Mouse (Mus musculus): Measurements from ENCODE around the gene Ces2h.
"Not testable (repeated sequence)": the region's sequence is repeated elsewhere in the genome, so short reads cannot be mapped to it uniquely, and the experiment has no call there.

Gene Ces2h

GRCm38 (mm10) chr8:105000586-105000985 is at the start of gene Ces2h:
Gene Ces2h (plus strand): TSS chr8:105000853.
- no peak for DNase-seq (ENCODE audit: extremely low read depth, low read depth)

- peak; percentile 90 for DNase-seq (ENCODE audit: extremely low read depth, low read depth)
These were observed 39.1 kb upstream of the Ces2h start, which contains the start of gene Ces2g for GRCm38 (mm10) chr8:104961537-104961961. Gene Ces2g (plus strand): TSS chr8:104961718.

GRCm38 (mm10) chr8:104962229-104962901 is 38.3 kb upstream of the Ces2h start:
- DNase-seq (ENCODE audit: extremely low read depth, low read depth): peak; percentile 75

GRCm38 (mm10) chr8:104963375-104963894 is 37.2 kb upstream of the Ces2h start:
- no peak for DNase-seq (ENCODE audit: extremely low read depth, low read depth)

- no peak for DNase-seq (ENCODE audit: extremely low read depth, low read depth)
These were observed 16.5 kb upstream of the Ces2h start for GRCm38 (mm10) chr8:104984126-104984525.

- DNase-seq (ENCODE audit: extremely low read depth, low read depth): no peak
These were observed 15.7 kb upstream of the Ces2h start for GRCm38 (mm10) chr8:104984942-104985341.

- no peak for DNase-seq (ENCODE audit: extremely low read depth, low read depth)
These were observed 2.5 kb upstream of the Ces2h start for GRCm38 (mm10) chr8:104998191-104998590.

- no peak for DNase-seq (ENCODE audit: extremely low read depth, low read depth)
These were observed 1.5 kb upstream of the Ces2h start for GRCm38 (mm10) chr8:104999183-104999582.

GRCm38 (mm10) chr8:105010000-105010399 is 9.3 kb downstream of the Ces2h start:
- no peak for DNase-seq (ENCODE audit: extremely low read depth, low read depth)

- DNase-seq (ENCODE audit: extremely low read depth, low read depth): peak; percentile 10
These were observed 10.5 kb downstream of the Ces2h start for GRCm38 (mm10) chr8:105011136-105011535.

GRCm38 (mm10) chr8:105014391-105014790 is 13.7 kb downstream of the Ces2h start:
- DNase-seq (ENCODE audit: extremely low read depth, low read depth): no peak

GRCm38 (mm10) chr8:105021954-105022353 is 21.3 kb downstream of the Ces2h start:
- no peak for DNase-seq (ENCODE audit: extremely low read depth, low read depth)

- no peak for DNase-seq (ENCODE audit: extremely low read depth, low read depth)
These were observed 22.4 kb downstream of the Ces2h start for GRCm38 (mm10) chr8:105023087-105023486.

GRCm38 (mm10) chr8:105025050-105025449 is 24.4 kb downstream of the Ces2h start:
- peak; percentile 66 for DNase-seq (ENCODE audit: extremely low read depth, low read depth)

GRCm38 (mm10) chr8:105043510-105043909 is 42.9 kb downstream of the Ces2h start:
- DNase-seq (ENCODE audit: extremely low read depth, low read depth): no peak

GRCm38 (mm10) chr8:105045824-105046401 is 45.3 kb downstream of the Ces2h start:
- no peak for DNase-seq (ENCODE audit: extremely low read depth, low read depth)

GRCm38 (mm10) chr8:105048371-105048854 is 47.8 kb downstream of the Ces2h start, which contains the start of gene Ces3a:
Gene Ces3a (plus strand): TSS chr8:105048601.
- DNase-seq (ENCODE audit: extremely low read depth, low read depth): no peak

GRCm38 (mm10) chr8:105056211-105056610 is 55.6 kb downstream of the Ces2h start:
- DNase-seq (ENCODE audit: extremely low read depth, low read depth): no peak

- DNase-seq (ENCODE audit: extremely low read depth, low read depth): no peak
These were observed 59.4 kb downstream of the Ces2h start for GRCm38 (mm10) chr8:105060056-105060455.

GRCm38 (mm10) chr8:105066761-105067160 is 66.1 kb downstream of the Ces2h start:
- DNase-seq (ENCODE audit: extremely low read depth, low read depth): peak; percentile 48

- DNase-seq (ENCODE audit: extremely low read depth, low read depth): not testable (repeated sequence)
These were observed 67.3 kb downstream of the Ces2h start for GRCm38 (mm10) chr8:105067905-105068304.

GRCm38 (mm10) chr8:105068971-105069370 is 68.3 kb downstream of the Ces2h start:
- DNase-seq (ENCODE audit: extremely low read depth, low read depth): no peak
